Mouse (Mus musculus) ES-E14 (cell line): ENCODE results near the gene Gm21887. TPM values are rescaled to one million over a fixed set of nuclear protein-coding genes. Genes with fewer than 3 reads are reported as not detected.
"Not testable (repeated sequence)": the region's sequence is repeated elsewhere in the genome, so short reads cannot be mapped to it uniquely, and the experiment has no call there.

Experiments
- DNase-seq: peaks from one replicate; pipeline ENCODE4 v3.0.0-alpha.2; 2013; ENCODE audit warnings: low read depth, low spot score
- H3K27ac ChIP-seq: 2 replicates; pipeline ENCODE4 v1.5.1; 2012; ENCODE audit warnings: low read depth, mild to moderate bottlenecking, low read length, moderate library complexity, mixed read lengths; ENCODE audit not compliant: poor library complexity, insufficient read depth, severe bottlenecking
- H3K36me3 ChIP-seq: 2 replicates; pipeline ENCODE4 v1.6.1; 2012; ENCODE audit warnings: mild to moderate bottlenecking, low read length, moderate library complexity, mixed read lengths; ENCODE audit not compliant: control insufficient read depth, poor library complexity, insufficient read depth, severe bottlenecking
- H3K4me1 ChIP-seq, 2 experiments: fragments of 150-350 bp in 1 of 2; sonication (generic) in 1 of 2; 2 replicates each; pipeline ENCODE4 v1.6.1; 2012; ENCODE audit warnings: low read length in 2 of 2, mild to moderate bottlenecking in 1 of 2, mixed read lengths in 1 of 2; ENCODE audit not compliant: control insufficient read depth in 2 of 2, insufficient read depth in 2 of 2, poor library complexity in 1 of 2
- H3K4me3 ChIP-seq, 2 experiments: fragments of 150-350 bp in 1 of 2; sonication (generic) in 1 of 2; 2 replicates each; pipeline ENCODE4 v1.5.1; 2012; ENCODE audit warnings: low read length in 2 of 2, low read depth in 1 of 2, mild to moderate bottlenecking in 1 of 2, mixed read lengths in 1 of 2; ENCODE audit not compliant: insufficient read depth in 1 of 2, poor library complexity in 1 of 2, severe bottlenecking in 1 of 2
- H3K9ac ChIP-seq: 2 replicates; pipeline ENCODE4 v1.6.1; 2012; ENCODE audit warnings: low read depth, mild to moderate bottlenecking, low read length, mixed read lengths; ENCODE audit not compliant: poor library complexity, insufficient read depth, severe bottlenecking
- H3K9me3 ChIP-seq: fragments of 150-350 bp; sonication (generic); 2 replicates; pipeline ENCODE4 v1.6.1; 2012; ENCODE audit warnings: low read depth, mild to moderate bottlenecking, low read length; ENCODE audit not compliant: control insufficient read depth, insufficient read depth
- in situ Hi-C, 2 experiments: fragments of 600-800 bp; cut with MboI; formaldehyde crosslinking; loops; one replicate each; pipeline ENCODE4 v1.15.1; 2025; ENCODE audit warnings: low sequenced_read_pairs in 2 of 2, inconsistent platforms in 1 of 2; ENCODE audit not compliant: unreplicated experiment in 2 of 2
- total RNA-seq: library from RNA; depleted of rRNA; stranded (reverse); fragments of 300-350 nt; gene quantifications from 2 replicates; pipeline ENCODE4 v1.2.3, GENCODE M21; 2012

The Gm21887 gene
- total RNA-seq, 1 experiment: 165 TPM

DNA sequence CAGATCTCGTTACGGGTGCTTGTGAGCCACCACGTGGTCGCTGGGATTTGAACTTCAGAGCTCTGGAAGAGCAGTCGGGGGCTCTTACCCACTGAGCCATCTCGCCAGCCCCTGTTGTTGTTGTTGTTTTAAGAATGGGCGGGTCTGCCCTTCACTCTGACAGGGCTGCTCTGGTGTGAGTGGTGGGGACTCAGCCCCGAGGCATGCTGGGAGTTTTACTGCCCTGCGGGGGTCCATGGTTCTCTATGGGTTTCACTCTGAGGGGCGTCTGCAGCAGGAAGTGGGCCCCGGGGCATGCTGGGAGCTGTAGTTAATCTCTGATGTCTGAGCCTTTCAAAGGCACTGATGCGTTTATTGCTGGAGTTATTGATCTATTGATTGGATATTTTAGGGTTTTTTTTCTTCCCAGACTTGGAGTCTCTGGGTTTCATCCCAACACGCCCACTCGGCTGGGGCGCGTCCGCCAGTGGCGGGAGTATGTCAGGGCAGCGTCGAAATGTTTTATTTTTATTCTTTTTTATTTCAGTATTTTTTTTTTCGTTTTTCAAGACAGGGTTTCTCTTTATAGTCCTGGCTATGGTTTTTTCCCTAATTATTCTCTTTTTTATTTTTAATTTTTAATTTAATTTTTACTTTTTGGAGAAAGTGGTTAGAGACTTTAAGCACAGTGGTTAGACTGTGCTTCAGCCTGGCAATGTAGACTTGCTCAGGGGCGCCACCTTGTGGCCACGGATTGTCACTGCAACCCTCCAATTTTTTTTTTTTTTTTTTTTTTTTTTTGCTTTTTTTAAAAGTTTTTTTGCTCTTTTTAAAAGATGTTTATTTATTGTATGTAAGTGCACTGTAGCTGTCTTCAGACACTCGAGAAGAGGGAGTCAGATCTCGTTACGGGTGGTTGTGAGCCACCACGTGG is 8.1 kb downstream of the Gm21887 start:
- peak overlapping the region; percentile 19 for H3K27ac ChIP-seq
- H3K4me3 ChIP-seq: peak overlapping the region in 1 of 2 experiments; percentile 17; a peak in 2 of 4 replicates
- in situ Hi-C loops, H3K4me1 ChIP-seq, H3K9me3 ChIP-seq, H3K9ac ChIP-seq: not testable (repeated sequence)
- DNase-seq: peak; percentile 100
- peaks cover 54% of the 10 kb centered on the region for H3K36me3 ChIP-seq

DNA sequence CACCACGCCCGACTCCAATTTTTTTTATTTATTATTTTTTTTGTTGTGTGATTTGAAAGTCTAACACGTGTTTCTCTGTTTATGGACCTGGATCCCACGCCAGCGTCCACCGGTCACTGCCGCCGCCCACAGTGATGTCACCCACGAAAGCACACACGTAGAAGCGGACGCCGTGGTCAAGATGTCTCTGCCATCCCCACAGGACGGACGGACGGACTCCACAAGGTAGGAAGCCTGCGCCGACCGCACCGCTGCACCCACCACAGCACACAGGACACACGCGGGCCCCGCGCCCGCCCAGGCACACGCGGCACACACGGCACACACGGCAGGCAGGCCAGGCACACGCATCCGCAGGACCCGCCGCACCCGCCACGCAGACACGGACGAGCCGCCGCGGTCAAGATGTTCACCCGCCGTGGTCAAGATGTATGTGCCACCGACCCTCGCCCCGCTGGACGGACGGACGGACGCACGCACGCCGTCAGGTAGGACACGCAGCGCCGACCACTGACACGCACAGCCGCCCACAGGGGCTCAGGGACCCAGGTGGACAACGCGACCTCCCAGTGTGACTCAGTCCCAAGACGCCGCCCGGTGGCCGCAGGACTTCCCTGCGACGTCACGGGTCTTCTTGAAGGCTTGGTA is 9.2 kb downstream of the Gm21887 start:
- H3K9me3 ChIP-seq, H3K4me1 ChIP-seq, in situ Hi-C loops: not testable (repeated sequence)
- H3K36me3 ChIP-seq: peaks cover 54% of the 10 kb centered on the region
- peak overlapping the region; percentile 51 for H3K9ac ChIP-seq
- H3K4me3 ChIP-seq: peak overlapping the region; percentile 28 to 45
- peak overlapping the region; percentile 56 for H3K27ac ChIP-seq
- DNase-seq: peak; percentile 92

DNA sequence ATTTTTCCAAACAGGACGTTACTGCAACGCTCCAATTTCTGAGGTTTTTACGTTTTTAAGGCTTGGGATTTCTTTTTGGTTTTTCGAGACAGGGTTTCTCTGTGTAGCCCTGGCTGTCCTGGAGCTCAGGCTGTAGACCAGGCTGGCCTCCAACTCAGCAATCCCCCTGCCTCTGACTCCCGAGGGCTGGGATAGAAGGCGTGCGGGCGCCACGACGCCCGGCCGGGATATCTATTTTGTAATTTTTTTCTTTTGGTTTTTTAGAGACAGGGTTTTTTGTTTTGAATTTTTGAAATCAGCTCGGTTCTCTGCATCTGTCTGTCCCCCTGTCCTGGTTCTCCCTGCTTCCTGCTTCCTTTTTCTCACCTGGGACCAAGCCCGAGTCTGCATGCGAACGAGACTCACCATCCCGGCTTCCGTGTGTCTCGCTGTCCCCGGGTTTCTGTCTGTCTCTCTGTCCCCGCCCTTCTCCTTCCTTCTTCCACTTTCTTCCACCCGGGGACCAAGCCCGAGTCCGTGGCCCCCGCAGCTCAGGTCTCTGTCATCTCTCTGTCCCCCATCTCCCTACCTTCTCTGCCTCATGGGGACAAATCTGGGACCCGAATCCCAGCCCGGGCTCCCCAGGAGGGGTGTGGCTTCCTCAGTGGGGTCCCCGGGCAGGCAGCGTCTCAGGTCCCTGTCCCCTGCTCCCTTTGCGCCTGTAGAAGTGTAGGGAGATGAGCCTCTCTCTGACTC is 9.9 kb downstream of the Gm21887 start:
- H3K9me3 ChIP-seq, H3K4me1 ChIP-seq, in situ Hi-C loops: not testable (repeated sequence)
- peak; percentile 92 for DNase-seq
- Histone ChIP-seq H3K4me3 (peak overlapping the region in 1 of 2 experiments; percentile 45; a peak in 2 of 4 replicates), H3K27ac (peak overlapping the region; percentile 56), H3K36me3 (peaks cover 51% of the 10 kb centered on the region), H3K9ac (peak overlapping the region; percentile 0; the same call in 1 of the 2 replicates)

DNA sequence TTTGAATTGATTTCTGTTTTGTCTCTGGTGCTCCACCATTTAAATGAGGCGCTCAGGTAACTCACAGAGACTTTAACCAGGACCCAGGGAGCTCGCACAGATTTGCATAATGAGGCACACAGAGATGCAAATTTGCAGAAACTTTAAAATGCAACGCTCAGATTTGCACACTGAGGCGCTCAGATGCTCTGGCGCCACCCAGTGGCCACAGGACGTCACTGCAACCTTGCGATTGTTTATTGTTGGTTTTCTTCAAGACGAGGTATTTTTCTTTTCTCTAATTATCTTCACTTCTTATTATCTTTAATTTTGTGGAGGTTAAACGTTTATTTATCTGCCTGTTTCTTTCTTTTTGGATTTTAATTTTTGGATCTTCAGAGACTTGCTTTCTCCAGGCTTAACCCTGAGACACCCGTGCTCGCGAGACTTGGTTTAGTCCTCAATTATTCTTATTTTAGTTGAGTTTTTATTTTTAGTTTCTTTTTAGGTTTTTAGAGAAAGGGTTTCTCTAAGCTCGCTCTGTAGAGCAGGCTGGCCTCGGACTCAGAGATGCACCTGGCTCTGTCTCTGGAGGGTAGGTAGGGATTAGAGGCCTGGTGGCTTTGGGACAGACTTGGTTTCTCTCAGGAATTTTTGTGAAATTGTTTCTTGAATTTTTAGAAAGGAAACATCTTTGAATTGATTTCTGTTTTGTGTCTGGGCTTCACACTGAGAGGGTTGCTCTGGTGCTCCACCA is 10.7 kb downstream of the Gm21887 start:
- H3K4me1 ChIP-seq, H3K4me3 ChIP-seq, in situ Hi-C loops, H3K9me3 ChIP-seq, H3K9ac ChIP-seq: not testable (repeated sequence)
- peaks cover 51% of the 10 kb centered on the region for H3K36me3 ChIP-seq
- H3K27ac ChIP-seq: peak overlapping the region; percentile 56
- peak; percentile 100 for DNase-seq

DNA sequence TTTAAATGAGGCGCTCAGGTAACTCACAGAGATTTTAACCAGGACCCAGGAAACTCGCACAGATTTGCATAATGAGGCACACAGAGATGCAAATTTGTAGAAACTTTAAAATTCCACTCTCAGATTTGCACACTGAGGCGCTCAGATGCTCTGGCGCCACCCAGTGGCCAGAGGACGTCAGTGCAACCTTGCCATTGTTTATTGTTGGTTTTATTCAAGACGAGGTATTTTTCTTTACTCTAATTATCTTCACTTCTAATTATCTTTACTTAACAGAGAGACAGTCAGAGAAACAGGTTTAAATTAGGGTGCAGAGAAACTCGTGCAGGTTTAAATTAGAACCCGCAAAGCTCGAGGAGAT is 11.2 kb downstream of the Gm21887 start:
- H3K36me3 ChIP-seq: peaks cover 51% of the 10 kb centered on the region
- H3K27ac ChIP-seq: peak overlapping the region; percentile 30; the same call in 1 of the 2 replicates
- in situ Hi-C loops, H3K4me1 ChIP-seq, H3K9me3 ChIP-seq, H3K9ac ChIP-seq, H3K4me3 ChIP-seq: not testable (repeated sequence)
- peak; percentile 100 for DNase-seq

DNA sequence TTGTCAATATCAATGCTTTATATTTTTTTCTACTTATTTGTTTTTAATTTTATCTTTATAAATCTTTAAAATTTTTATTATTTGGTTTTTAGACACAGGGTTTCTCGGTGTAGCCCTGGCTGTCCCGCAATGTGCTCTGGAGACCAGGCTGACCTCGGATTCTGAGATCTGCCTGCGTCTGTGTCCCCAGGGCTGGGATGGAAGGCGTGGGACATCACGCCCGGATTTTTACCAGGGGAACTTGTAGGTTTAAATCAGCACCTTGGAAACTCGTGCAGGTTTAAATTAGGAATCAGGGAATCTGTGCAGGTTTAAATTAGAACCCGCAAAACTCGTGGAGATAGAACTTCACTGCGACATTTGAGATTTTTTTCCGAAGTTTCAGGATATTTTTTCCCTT is 11.7 kb downstream of the Gm21887 start:
- H3K9me3 ChIP-seq, H3K4me1 ChIP-seq, H3K9ac ChIP-seq, H3K4me3 ChIP-seq, in situ Hi-C loops: not testable (repeated sequence)
- peak; percentile 100 for DNase-seq
- peak overlapping the region; percentile 88 for H3K27ac ChIP-seq
- peaks cover 50% of the 10 kb centered on the region for H3K36me3 ChIP-seq

DNA sequence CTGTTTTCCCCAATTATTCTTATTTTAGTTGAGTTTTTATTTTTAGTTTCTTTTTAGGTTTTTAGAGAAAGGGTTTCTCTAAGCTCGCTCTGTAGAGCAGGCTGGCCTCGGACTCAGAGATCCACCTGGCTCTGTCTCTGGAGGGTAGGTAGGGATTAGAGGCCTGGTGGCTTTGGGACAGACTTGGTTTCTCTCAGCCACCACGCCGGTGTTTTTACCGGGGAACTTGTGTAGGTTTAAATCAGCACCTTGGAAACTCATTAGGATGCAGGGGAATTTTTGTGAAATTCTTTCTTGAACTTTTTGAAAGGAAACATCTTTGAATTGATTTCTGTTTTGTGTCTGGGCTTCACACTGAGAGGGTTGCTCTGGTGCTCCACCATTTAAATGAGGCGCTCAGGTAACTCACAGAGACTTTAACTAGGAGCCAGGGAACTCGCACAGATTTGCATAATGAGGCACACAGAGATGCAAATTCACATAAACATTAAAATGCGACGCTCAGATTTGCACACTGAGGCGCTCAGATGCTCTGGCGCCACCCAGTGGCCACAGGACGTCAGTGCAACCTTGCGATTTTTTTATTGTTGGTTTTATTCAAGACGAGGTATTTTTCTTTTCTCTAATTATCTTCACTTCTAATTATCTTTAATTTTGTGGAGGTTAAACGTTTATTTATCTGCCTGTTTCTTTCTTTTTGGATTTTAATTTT is 12.4 kb downstream of the Gm21887 start:
- H3K9me3 ChIP-seq, H3K4me1 ChIP-seq, in situ Hi-C loops, H3K4me3 ChIP-seq, H3K9ac ChIP-seq: not testable (repeated sequence)
- Histone ChIP-seq H3K27ac (peak overlapping the region; percentile 88), H3K36me3 (peaks cover 48% of the 10 kb centered on the region)
- peak; percentile 100 for DNase-seq
